8 mouse cellular contexts compared by ENCODE assay signal in genomic region chr1:75487405-75488161, GRCm38 (mm10). TPM values are rescaled to one million over a fixed set of nuclear protein-coding genes. Genes with fewer than 3 reads are reported as not detected.
DNase-seq lines count a peak whose midpoint lies in the region; ATAC-seq and TF ChIP-seq lines count a peak whose summit lies in the region.

No protein-coding gene starts in this region.

- peak; percentile 62 for DNase-seq in ovary, adult 18-20 months (ENCODE audit: low spot score)
- DNase-seq in ovary, postnatal 10 days (ENCODE audit: low spot score) = no peak
- DNase-seq in kidney, postnatal 0 days (ENCODE audit: low spot score) = peak; percentile 76
- DNase-seq in lung, adult 18-20 months = peak; percentile 82 to 88
- peak; percentile 80 for DNase-seq in thymus, postnatal 14 days

- H3K27ac ChIP-seq in heart, embryonic 13.5 days (replicated peaks) = no peak overlapping the region
- H3K27ac ChIP-seq in kidney, postnatal 0 days = no peak overlapping the region
- no peak overlapping the region for H3K27ac ChIP-seq in neural tube, embryonic 14.5 days (ENCODE audit: low read depth, low read length)

- peak overlapping the region; percentile 71 for H3K4me2 ChIP-seq in heart, embryonic 13.5 days
- H3K4me2 ChIP-seq in kidney, postnatal 0 days (ENCODE audit: low read length) = peak overlapping the region; percentile 87
- peak overlapping the region; percentile 83 for H3K4me2 ChIP-seq in neural tube, embryonic 14.5 days (ENCODE audit: low read depth, low read length)

- 0 out of 2 replicates have a peak, but pooled peaks have one; percentile 25 for TF ChIP-seq CTCF in kidney, postnatal 0 days (IDR thresholded peaks at IDR 0.05; ENCODE audit: low read depth)

- H3K36me3 ChIP-seq in heart, embryonic 13.5 days = peaks cover 66% of the 10 kb centered on the region
- H3K36me3 ChIP-seq in kidney, postnatal 0 days (ENCODE audit: insufficient read depth, low read length) = peaks cover 9% of the 10 kb centered on the region; the same call in 1 of the 2 replicates
- peaks cover 19% of the 10 kb centered on the region for H3K36me3 ChIP-seq in neural tube, embryonic 14.5 days (ENCODE audit: control insufficient read depth, insufficient read depth, low read length)

- WGBS in heart, embryonic 13.5 days = 3% methylated on average over 62 of the region's 62 CpGs
- under 1% methylated on average over 59 of the region's 62 CpGs for WGBS in kidney, postnatal 0 days
- under 1% methylated on average over 62 of the region's 62 CpGs for WGBS in neural tube, embryonic 14.5 days

- peak overlapping the region; percentile 60 for H3K9ac ChIP-seq in heart, embryonic 13.5 days
- H3K9ac ChIP-seq in kidney, postnatal 0 days (ENCODE audit: low read depth, low read length) = peak overlapping the region; percentile 46; the same call in 1 of the 2 replicates
- peak overlapping the region; percentile 26; the same call in 1 of the 2 replicates for H3K9ac ChIP-seq in neural tube, embryonic 14.5 days (replicated peaks; ENCODE audit: low read depth, low read length)

- ATAC-seq in common myeloid progenitor, adult 5-6 weeks (replicated peaks; ENCODE audit: low read depth, poor library complexity, severe bottlenecking) = peak; percentile 57
- ATAC-seq in heart, embryonic 13.5 days (ENCODE audit: extremely low read depth, insufficient number of reproducible peaks, low FRiP score, low TSS enrichment) = peak; percentile 32
- peak; percentile 65 for ATAC-seq in kidney, postnatal 0 days (replicated peaks; ENCODE audit: low FRiP score, low read depth)
- ATAC-seq in neural tube, embryonic 14.5 days (ENCODE audit: low read depth) = peak; percentile 72

- no peaks in the 10 kb centered on the region for H3K9me3 ChIP-seq in heart, embryonic 13.5 days
- no peaks in the 10 kb centered on the region for H3K9me3 ChIP-seq in kidney, postnatal 0 days (replicated peaks; ENCODE audit: low read length)
- H3K9me3 ChIP-seq in neural tube, embryonic 14.5 days (ENCODE audit: control insufficient read depth, low read length) = no peaks in the 10 kb centered on the region

- peaks cover 21% of the 10 kb centered on the region for H3K4me1 ChIP-seq in heart, embryonic 13.5 days
- H3K4me1 ChIP-seq in kidney, postnatal 0 days (replicated peaks; ENCODE audit: insufficient read depth, low read length) = peaks cover 9% of the 10 kb centered on the region
- peaks cover 4% of the 10 kb centered on the region; the same call in 1 of the 2 replicates for H3K4me1 ChIP-seq in neural tube, embryonic 14.5 days (ENCODE audit: control insufficient read depth, insufficient read depth, low read length)

- peak overlapping the region; percentile 52 for H3K4me3 ChIP-seq in heart, embryonic 13.5 days
- peak overlapping the region; percentile 45 for H3K4me3 ChIP-seq in kidney, postnatal 0 days (replicated peaks; ENCODE audit: low read depth, low read length)
- peak overlapping the region; percentile 41 for H3K4me3 ChIP-seq in neural tube, embryonic 14.5 days (ENCODE audit: low read depth, low read length)

- peaks cover 73% of the 10 kb centered on the region for H3K27me3 ChIP-seq in heart, embryonic 13.5 days (replicated peaks)
- H3K27me3 ChIP-seq in kidney, postnatal 0 days (ENCODE audit: insufficient read depth, low read length) = peaks cover 45% of the 10 kb centered on the region
- peaks cover 29% of the 10 kb centered on the region for H3K27me3 ChIP-seq in neural tube, embryonic 14.5 days (ENCODE audit: control insufficient read depth, insufficient read depth, low read length)

RNA-seq across cellular contexts. Expression of gene Tmem198, which starts 8.3 kb away (rescaled TPM):
- total RNA-seq in common myeloid progenitor, adult 5-6 weeks (2017) = 0.32 TPM in 1 of 2 replicates, not detected in the other
- 0.43 and 0.49 TPM in 2 replicates for polyA plus RNA-seq in heart, embryonic 13.5 days (2015; fragmentation: Nextera tagmentation; extraction: Ambion mirVana)
- 0.61 and 1.3 TPM in 2 replicates for polyA plus RNA-seq in kidney, postnatal 0 days (2015; fragmentation: Nextera tagmentation; extraction: Ambion mirVana)
- polyA plus RNA-seq in neural tube, embryonic 14.5 days (2014; fragmentation: Nextera tagmentation; extraction: Ambion mirVana) = 34.0 and 38.3 TPM in 2 replicates

RNA-seq across cellular contexts. Expression of gene Chpf, which starts 8.5 kb away (rescaled TPM):
- total RNA-seq in common myeloid progenitor, adult 5-6 weeks (2017) = 0.92 and 2.1 TPM in 2 replicates
- 26.0 and 28.6 TPM in 2 replicates for polyA plus RNA-seq in heart, embryonic 13.5 days (2015; fragmentation: Nextera tagmentation; extraction: Ambion mirVana)
- 37.1 and 38.3 TPM in 2 replicates for polyA plus RNA-seq in kidney, postnatal 0 days (2015; fragmentation: Nextera tagmentation; extraction: Ambion mirVana)
- 44.7 and 45.4 TPM in 2 replicates for polyA plus RNA-seq in neural tube, embryonic 14.5 days (2014; fragmentation: Nextera tagmentation; extraction: Ambion mirVana)

RNA-seq across cellular contexts. Expression of gene Obsl1, which starts 18.7 kb away (rescaled TPM):
- 1.4 and 2.7 TPM in 2 replicates for total RNA-seq in common myeloid progenitor, adult 5-6 weeks (2017)
- 91.0 and 93.0 TPM in 2 replicates for polyA plus RNA-seq in heart, embryonic 13.5 days (2015; fragmentation: Nextera tagmentation; extraction: Ambion mirVana)
- 35.0 and 42.6 TPM in 2 replicates for polyA plus RNA-seq in kidney, postnatal 0 days (2015; fragmentation: Nextera tagmentation; extraction: Ambion mirVana)
- 18.7 and 21.4 TPM in 2 replicates for polyA plus RNA-seq in neural tube, embryonic 14.5 days (2014; fragmentation: Nextera tagmentation; extraction: Ambion mirVana)

RNA-seq across cellular contexts. Expression of gene Inha, which starts 19.3 kb away (rescaled TPM):
- not detected in 2 replicates for total RNA-seq in common myeloid progenitor, adult 5-6 weeks (2017)
- 5.5 and 6.0 TPM in 2 replicates for polyA plus RNA-seq in heart, embryonic 13.5 days (2015; fragmentation: Nextera tagmentation; extraction: Ambion mirVana)
- 2.8 and 3.5 TPM in 2 replicates for polyA plus RNA-seq in kidney, postnatal 0 days (2015; fragmentation: Nextera tagmentation; extraction: Ambion mirVana)
- 8.2 and 12.3 TPM in 2 replicates for polyA plus RNA-seq in neural tube, embryonic 14.5 days (2014; fragmentation: Nextera tagmentation; extraction: Ambion mirVana)

RNA-seq across cellular contexts. Expression of gene Stk11ip, which starts 33.7 kb away (rescaled TPM):
- 15.1 and 19.5 TPM in 2 replicates for total RNA-seq in common myeloid progenitor, adult 5-6 weeks (2017)
- 11.3 and 12.6 TPM in 2 replicates for polyA plus RNA-seq in heart, embryonic 13.5 days (2015; fragmentation: Nextera tagmentation; extraction: Ambion mirVana)
- polyA plus RNA-seq in kidney, postnatal 0 days (2015; fragmentation: Nextera tagmentation; extraction: Ambion mirVana) = 14.9 and 15.0 TPM in 2 replicates
- polyA plus RNA-seq in neural tube, embryonic 14.5 days (2014; fragmentation: Nextera tagmentation; extraction: Ambion mirVana) = 16.1 and 18.0 TPM in 2 replicates

Comparison
In these comparisons a context has a peak if more than half of its experiments do, and no peak if none do; other contexts are left out.
1. RNA of gene Tmem198, which starts 8.3 kb away (polyA plus RNA-seq): 34.0 to 38.3 TPM in neural tube, embryonic 14.5 days; 0.61 to 1.3 TPM in kidney, postnatal 0 days and 0.43 to 0.49 TPM in heart, embryonic 13.5 days; every median in the first group is over 10 times any median in the second.
2. Peak in every context shown above with its lines, with median percentiles within 50 percentile points of each other: ATAC-seq, H3K4me2 ChIP-seq, H3K4me3 ChIP-seq and H3K9ac ChIP-seq.